Mouse (Mus musculus) testis, postnatal 14 days (tissue): ENCODE results near the gene Fam131b.

ENCODE experiments used
- DNase-seq: peaks from one replicate; pipeline ENCODE4 v3.0.0; 2021; ENCODE audit warnings: low spot score

The Fam131b gene

DNA sequence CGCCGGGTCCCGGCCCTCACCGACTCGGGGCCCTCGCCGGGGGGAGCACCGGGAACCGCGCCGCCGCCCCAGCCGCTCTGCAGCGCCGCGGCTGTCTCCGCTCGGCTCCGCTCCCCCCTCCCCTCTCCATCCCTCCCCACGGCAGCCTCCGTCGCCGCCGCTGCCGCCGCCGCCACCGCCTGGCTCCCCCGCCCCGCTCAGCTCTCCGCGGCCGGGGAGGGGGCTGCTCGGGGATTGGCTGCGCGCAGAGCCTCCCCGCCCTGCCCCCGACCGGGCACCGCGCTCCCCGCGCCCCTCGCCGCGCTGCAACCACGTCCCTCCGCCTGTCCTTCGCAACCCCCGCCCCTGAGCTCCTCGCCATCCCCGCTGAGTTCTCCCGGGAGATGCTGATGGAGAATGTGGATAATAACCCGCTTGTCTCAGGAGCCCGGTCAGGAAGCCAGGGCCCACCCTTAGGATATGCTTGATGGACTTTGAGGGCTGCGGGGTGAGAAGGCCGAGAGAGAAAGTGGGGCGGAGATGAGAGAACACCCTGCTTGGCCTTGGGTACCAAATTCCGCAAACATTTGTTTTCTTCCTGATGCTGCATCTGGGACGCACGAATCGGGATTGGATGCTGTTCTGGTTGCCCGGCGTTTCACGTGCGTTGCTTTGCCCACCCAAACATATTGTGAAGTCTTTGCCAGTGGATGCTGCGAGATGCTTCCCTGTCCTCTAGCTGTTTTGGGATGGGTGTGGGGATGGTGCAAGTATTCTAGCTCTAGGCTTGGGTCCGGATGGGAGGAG, at the start of gene Fam131b:
Gene Fam131b (minus strand): TSS at position 162 of the 786 bp plus-strand sequence.
- no peak for DNase-seq

GRCm38 (mm10) chr6:42373669-42374430, 49.4 kb upstream of the Fam131b start:
- DNase-seq, result no peak

DNA sequence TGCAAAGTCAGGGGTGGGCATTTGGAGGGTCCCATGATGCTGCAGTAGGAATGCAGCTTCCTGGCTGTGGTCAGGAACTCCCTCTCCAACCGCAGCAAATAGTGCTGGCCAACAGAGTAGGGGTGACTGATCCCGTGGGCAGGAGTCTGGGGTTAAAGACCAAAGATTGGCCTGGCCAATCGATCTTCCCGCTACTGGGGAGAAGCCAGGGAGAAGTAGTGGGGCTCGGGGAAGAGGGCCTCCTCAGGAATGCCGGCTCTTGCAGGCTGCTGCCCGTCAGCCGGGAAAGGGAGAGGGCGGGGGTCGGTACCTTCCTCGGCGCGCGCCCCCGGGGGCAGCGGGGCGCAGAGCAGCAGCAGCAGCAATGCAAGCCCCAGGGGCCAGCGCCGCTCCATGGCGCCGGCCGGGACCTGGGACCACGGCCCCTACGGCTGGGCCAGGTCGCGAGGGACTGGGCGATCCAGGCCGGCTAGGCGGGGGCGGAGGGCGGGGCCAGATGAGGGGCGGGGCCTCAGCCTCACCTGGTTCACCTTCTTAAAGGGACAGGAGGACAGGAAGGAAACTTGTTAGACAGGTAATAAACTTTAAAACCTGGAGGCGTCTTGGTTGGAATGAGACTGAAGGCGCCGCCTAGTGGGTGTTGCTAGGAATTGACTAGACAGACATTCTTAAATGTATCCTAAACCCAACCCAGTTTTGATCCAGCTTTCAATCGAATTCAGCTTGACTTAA, 48.5 kb upstream of the Fam131b start, which contains the start of gene Epha1:
Gene Epha1 (minus strand): TSS at position 453 of the 732 bp plus-strand sequence.
- DNase-seq, result no peak

DNA sequence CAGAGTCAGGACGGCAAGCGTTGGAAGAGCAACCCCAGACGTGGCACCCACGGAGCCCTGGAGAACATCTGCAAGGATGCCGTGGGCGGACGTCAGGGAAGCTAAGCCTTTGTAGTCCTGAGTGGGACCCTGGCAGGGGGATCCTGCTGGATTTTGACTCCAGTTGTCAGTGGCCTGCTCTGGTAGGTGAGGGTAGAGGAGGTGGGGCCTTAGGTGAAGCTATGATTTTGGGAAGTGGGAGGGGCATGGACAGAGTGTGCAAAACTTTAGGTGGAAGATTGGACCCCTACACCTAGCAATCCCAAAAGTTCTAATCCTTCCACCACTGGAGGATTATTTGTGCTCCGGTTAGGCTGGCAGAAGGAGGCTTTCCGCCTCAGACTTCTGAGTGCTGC, 48.0 kb upstream of the Fam131b start:
- DNase-seq, result no peak

- DNase-seq, result no peak
Measured at GRCm38 (mm10) chr6:42372001-42372400, 47.6 kb upstream of the Fam131b start.

GRCm38 (mm10) chr6:42370630-42371363, 46.4 kb upstream of the Fam131b start:
- no peak for DNase-seq

GRCm38 (mm10) chr6:42369870-42370269, 45.4 kb upstream of the Fam131b start:
- DNase-seq, result no peak

- DNase-seq, result no peak
Measured at GRCm38 (mm10) chr6:42365215-42365614, 40.8 kb upstream of the Fam131b start.

DNA sequence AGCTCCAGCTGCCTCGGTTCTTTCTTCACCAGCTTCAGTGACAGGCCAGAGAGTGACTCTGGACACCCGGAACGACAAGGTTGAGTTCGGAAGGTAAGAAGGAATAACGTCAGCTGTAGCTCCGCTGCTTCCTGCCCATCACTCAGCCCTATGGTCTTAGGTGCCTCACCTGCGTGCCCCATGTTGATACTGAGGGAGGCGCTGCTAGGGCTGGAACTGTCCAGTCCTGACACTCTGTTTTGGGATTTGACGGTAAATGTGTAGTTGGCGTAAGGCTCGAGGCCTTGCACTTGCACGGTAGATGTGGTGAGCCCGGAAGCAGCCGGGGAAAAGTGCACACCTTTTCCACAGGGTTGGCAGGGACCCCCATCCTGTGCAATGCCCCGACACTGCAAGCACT, 40.2 kb upstream of the Fam131b start:
- DNase-seq, result no peak

DNA sequence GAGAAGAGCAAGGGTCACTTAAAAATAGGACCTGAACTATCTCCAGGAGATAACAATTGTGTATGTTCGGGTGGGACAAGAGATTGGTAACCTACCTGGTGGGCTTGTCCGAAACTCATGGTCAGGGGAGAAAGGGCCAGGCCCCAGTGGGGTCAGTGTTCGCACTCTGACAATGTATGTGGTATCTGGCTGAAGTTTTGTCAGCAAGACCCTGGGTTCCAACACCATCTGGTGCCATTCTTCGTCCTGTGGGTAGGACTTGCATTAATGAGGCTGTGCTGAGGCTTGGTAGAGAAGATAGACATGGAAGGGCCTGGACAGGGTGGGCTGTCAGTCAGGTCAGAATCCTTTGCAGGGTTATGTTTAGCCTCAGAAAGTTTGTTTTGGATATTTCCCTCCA, 39.6 kb upstream of the Fam131b start:
- no peak for DNase-seq

DNA sequence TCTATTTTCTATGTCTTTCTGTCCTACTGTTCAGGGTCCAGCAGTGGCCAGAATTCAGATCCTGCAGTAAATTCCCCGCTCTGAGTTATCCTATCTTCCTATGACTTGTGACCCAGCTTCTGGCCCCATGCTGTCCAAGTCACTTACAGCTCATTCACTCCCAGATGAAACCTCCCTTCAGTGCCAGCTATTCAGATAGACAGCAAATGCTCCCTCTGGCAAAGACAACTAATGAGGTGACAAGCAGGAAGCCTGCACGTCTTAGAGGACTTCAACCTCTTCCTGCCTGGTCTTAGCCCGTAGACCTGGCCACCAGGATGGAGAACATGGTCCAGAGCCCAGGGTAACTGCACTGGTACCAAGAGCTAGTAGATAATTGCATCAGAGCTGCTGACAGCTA, 38.5 kb upstream of the Fam131b start:
- no peak for DNase-seq

GRCm38 (mm10) chr6:42362497-42362896, 38.1 kb upstream of the Fam131b start:
- no peak for DNase-seq

GRCm38 (mm10) chr6:42362074-42362473, 37.6 kb upstream of the Fam131b start:
- DNase-seq, result peak; percentile 56

DNA sequence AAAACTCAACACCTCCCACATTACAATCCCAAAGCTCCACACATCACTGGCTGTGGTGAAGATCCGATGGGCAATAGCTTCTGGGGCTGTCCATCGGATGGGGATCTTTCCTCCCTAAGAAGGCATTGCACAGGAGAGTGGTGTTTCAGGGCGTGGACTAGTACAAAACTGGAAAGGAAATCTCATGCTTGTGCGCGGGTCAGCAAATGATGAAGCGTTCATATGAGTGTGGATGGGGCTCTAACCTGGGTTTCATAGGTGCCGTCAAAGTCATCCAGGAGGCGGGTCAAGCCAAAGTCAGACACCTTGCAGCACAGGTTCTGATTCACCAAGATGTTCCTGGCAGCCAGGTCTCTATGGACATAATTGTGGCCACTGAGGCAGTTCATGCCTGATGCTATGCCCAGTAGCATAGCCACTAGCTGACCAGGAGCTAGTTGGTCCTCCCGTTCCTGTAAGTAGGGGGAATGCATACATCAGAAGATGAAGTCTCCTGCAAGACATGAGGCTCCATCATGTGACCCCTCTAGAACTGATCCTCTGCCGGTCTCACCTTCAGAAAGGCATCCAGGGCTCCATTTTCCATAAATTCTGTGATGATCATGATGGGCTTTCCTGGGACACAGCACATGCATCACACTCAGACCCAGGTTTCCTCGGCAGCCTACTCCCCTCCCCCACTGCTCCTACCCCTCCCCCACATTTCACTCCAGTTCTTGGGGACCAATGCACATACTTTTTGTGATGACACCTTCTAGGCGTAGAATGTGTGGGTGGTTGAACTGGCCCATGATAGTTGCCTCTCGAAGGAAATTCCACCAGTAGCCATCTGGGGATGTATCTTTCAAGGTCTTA, 36.8 kb upstream of the Fam131b start:
- no peak for DNase-seq

GRCm38 (mm10) chr6:42360231-42360840, 35.9 kb upstream of the Fam131b start:
- DNase-seq, result no peak

DNA sequence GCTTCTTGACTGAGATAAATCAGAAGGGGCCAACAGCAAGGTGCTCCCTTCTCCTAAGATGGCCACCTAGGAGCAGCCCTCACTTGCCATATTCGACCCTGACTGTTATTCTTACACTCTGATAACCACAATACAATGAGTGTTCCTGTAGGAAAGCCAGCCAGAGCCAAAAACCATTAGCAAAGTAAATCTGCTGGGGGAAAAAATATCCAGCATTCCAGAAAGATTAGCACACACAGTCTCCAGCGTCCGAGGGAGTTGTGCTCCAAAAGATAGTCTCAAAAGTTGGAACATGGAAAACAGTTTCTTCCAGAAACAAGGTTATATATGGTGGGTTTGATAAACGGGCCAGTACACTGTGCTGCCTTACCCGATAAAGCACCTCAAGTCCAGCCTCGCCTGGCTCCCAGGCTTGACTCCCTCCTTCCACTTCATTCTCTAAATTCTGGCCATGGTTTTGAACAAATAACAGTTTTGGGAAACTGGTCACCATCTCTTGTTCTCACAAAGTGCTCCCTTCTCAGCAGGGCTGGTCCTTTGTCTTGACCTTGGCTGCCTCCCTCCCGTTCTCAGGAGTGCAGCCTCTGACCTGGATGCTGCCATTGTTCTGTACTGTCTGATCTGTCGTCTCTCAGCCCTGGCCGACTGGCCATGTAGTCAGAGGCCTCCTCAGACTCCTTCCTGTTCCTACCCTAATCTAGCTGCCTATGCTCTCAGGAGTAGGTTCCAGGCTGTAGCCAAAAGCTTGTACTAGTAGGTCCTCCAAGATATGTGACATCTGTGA, 35.1 kb upstream of the Fam131b start:
- peak; percentile 73 for DNase-seq

DNA sequence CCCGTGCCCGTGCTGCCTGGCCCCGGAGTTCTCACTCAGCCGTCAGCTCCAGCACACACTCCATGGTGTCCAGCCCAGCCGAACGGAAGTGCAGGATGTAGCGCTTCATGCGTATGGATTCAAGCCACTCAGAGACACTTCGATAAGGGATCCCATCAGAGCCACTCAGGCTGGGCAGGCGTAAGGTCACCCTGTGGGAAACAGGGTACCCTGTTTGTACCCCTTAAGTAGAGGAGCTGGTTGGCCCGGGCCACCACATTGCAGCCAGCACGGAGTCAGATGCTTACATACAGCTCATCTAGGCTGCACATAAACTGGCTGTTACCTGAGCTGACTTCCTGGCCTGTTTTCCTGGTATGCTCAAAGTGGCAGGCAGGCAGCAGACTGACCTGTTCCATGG, 34.5 kb upstream of the Fam131b start:
- DNase-seq, result no peak

DNA sequence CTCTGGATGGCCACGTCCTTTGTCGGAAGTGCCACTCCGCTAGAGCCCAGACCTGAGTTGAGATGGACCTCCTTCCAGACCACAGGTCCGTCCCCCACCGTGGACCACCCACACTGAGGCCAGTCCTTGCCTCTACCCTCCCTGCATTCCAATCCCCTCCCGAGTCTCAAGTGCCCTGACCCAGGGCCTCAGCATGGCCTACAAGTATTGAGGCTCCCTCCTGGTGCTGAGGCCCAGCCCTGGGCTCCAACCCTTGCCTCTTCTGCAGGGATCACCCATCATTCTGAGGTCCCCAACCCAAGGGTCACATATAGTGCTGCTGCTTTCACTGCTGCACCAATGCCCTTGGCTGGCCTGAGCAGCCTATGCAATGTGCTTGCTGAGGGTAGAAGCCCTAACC, 33.5 kb upstream of the Fam131b start:
- DNase-seq, result no peak

GRCm38 (mm10) chr6:42356913-42357312, 32.5 kb upstream of the Fam131b start:
- no peak for DNase-seq
